Mouse (Mus musculus) liver, adult 2 months (tissue): ENCODE measurements around the gene Cct4.

ENCODE experiments used
- CTCF ChIP-seq: fragments of 200-500 bp; IDR thresholded peaks from 2 replicates; pipeline ENCODE4 v1.5.1; 2011; ENCODE audit warnings: low read depth, low read length, control low read depth
- POLR2A ChIP-seq: fragments of 200-500 bp; IDR thresholded peaks from 2 replicates; pipeline ENCODE4 v1.6.1; 2011; ENCODE audit warnings: low read length, control low read depth; ENCODE audit not compliant: insufficient read depth; ENCODE audit errors: extremely low read depth

DNA sequence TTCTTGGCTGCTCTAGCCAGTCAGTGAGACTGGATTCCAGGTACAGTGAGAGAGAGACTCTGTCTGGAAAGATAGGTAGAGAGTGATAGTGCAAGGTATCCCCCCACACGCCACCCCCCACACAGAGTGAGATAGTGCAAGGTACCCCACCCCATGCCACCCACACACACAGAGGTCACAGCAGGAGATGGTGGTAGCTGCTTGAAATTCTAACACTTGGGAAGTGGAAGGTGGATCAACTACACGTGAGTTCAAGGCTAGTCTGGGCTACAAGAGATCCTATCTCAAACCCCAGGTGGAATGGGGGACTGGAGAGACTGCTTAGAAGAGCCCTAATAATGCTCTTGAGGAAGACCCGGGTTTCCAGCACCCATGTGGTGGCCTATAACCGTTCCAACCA, 9.3 kb upstream of the Cct4 start:
- no peak for TF ChIP-seq CTCF
- no peak for TF ChIP-seq POLR2A
